Mouse (Mus musculus): ENCODE measurements around the gene L3mbtl3.

DNA sequence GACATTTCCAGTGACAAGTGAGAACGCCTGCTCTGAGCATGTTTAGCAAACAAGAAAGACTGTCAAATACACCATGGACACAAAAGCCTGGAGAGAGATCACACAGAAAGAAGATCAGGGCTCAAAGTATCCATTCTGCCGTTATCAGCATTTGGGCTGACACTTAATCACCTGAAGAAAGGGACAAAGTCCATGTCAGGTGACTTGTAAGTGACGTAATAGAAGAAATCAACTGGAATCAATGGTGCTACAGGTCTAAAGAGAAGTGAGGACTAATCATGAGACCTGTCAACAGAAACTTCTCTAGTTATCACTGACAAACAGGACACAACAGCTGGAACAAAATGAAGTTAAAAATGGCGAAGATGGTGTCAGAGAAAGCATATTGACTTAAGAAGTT is 55.1 kb downstream of the L3mbtl3 start:
- TF ChIP-seq POLR2A (IDR thresholded peaks at IDR 0.05; ENCODE audit: insufficient read depth, low read depth, low read length) (no peak), CTCF (IDR thresholded peaks at IDR 0.05; ENCODE audit: insufficient read depth, low read depth, low read length) (no peak)
